Mouse (Mus musculus) skeletal muscle tissue, adult 2 months (tissue): Measurements from ENCODE around the gene Cutal.
"Not testable (repeated sequence)": the region's sequence is repeated elsewhere in the genome, so short reads cannot be mapped to it uniquely, and the experiment has no call there.

Experiments used
- DNase-seq: peaks from one replicate; pipeline ENCODE4 v3.0.0-alpha.2; 2012; ENCODE audit warnings: low read depth, low spot score

Cutal gene

DNA sequence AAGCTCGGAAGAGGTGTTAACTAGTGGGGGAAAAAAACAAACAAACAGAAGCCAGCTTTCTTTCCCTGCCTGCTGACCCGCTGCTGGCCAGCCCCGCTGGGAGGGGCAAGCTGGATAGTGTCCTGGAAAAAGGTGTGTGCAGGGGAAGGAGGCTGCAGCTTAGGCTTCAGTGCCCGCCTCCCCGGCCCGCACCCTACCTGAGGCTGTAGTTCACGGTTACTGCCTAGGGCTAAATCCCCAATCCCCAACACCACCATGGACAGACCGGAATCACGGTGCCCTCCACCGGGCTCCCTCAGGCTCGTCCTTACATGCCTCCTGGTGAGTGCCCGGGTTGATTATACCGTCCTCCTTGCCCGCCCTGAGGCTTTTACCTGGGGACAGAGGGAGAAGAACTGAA lies at the start of gene Cutal:
Gene Cutal, plus strand, starts transcription at position 126 of the 400 bp plus-strand sequence.
- no peak for DNase-seq

DNA sequence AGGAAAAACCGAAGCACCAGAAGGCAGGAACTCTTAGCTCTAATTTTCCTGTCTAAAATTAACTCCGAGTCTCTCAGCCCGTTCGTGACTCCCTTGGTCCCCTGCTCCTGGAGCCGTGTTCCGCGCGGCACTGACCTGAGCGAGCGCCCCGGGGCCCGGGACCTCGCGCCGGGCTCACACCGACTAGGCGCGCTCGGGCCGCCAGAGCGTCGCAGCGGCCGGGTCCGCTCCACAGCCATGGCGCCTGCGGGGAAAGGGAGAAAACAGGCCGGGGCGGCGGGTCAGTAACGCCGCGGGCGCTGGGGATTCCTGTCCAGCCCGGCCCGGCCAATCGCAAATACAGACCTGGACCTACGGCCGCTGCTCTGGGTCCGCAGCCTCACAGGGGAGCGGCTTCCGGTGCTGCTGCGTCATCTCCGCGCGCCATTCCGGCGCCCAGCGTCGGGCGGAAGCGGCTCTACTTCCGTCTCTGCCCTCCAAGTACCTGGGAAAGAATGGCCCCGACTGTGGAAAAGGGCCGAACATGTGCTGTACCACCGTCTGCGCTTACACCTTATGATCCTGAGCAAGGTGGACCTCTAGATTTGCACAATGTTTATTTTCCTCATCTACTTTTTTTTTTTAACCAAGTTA lies 48.3 kb upstream of the Cutal start, which contains the start of gene Fbxw2:
Gene Fbxw2, minus strand, starts transcription at position 485 of the 633 bp plus-strand sequence.
- peak; percentile 93 for DNase-seq

DNA sequence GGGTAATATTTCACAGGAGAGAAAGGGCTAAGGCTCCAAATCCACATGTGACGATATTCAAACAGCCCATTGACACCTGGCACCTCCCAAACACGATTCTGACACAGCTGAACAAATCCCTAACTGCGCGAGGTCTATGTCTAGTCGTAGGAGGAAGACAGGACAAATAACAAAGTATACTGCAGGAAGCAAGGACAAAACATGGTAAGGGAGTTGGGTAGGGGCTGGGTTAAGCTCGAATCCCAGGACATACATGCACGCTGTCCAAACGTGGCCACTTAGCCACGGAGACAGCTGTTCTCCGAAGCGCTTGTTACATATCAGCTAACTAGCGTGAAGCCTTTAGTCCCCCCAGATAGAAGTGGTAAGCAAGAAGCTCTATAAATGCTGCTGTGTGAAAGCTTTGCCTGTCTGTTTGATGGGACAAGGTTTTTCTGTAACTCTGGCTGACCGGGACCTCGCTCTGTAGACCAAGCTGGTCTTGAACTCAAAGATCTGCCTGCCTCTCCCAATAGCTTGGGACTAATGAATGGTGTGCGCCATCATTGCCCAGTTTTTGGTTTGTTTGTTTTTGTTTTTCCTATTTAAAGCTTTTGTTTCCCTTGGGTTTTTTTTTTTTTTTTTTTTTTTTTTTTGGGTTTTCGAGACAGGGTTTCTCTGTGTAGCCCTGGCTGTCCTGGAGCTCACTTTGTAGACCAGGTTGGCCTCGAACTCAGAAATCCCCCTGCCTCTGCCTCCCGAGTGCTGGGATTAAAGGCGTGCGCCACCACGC lies 47.5 kb upstream of the Cutal start:
- no peak for DNase-seq

DNA sequence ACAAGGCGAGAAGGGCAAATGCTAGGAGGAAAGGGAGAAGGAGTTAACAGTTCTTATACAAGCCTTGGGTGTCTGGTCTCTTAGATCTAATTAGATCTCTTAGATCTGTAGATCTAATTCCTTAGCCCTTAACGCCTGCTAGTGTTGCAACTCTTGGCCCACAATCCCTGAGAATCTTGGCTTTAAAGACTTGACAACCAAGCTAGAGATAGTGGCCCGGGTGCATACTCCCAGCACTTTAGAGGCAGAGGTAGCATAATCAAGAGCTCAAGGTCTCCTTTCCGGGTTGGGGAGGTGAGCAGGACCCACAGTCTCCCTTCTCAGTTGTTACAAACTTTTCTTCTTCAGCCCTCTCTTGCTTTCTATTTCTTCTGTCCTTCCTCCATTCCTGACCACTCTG lies 46.6 kb upstream of the Cutal start:
- no peak for DNase-seq

DNA sequence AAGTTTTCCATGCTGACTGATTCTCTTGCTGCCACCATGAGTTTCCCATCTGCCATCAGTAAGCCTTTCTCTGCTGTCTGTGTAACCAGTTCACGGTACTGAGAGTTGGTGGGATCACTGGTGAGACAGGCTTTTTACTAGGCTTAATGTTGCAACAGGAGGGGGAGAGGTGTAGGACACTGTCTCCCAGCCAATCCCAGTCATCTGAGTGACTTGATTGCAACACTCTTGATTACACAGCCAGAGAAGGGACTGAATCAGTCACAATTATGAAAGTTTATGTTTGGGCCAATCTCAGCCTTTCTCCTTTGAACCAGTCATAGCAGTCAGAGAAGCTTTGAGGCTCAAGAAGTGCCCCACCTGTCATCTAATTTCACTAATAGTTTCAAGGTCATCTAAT lies 46.2 kb upstream of the Cutal start:
- DNase-seq: no peak

DNA sequence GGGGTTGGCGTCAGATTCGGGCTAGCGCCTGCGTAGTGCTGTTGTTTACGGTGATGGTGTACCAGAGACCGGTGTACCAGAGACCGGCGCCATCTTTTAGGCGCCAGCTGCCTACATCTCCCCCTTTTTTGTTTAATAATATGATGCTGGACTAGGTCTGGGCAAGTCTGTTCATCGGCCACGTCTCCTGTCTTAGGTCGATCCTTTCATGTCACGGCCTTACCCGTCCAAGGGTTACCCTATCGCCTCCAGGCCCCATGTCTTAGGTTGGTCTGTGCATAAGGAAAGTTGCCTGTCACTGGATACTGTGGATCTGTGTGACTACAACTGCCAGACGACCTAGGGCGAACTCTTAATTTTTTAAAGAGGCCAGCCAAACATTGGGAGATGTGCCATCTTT lies 44.1 kb upstream of the Cutal start:
- not testable (repeated sequence) for DNase-seq

DNA sequence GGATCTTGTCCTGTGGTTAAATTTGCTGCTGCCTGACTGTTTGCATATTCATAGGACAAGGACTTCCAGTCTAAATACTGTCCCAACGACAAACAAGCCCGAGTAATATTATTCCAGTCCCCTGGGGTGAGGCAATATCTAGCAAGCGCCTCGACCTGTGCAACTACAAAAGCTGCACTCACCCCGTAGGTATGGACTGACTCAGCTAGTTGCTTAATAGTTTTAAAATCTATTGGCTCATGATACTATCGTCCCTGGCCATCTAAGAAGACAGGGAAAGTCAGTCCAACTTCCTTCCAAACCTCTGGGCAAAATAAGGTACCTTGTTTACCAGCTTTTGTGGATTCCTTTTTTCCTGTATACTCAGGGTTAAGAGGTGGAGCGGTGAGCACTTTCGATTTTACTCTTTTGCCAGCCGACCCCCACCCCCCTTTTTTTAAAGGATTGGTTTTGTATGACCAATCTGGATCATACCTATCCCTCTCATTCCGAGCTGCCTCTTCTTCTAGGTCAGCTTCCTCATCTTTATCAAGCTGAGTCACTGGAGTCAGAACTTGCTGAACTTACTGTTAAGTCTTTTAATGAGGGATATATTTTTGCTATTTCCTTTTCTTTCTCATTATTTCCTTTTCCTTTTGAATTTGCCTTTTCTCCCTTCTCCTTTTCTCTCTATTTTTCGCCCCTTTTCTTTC lies 41.3 kb upstream of the Cutal start, which contains the start of gene Gm34653:
Gene Gm34653, plus strand, starts transcription at position 242 of the 692 bp plus-strand sequence.
- not testable (repeated sequence) for DNase-seq

DNA sequence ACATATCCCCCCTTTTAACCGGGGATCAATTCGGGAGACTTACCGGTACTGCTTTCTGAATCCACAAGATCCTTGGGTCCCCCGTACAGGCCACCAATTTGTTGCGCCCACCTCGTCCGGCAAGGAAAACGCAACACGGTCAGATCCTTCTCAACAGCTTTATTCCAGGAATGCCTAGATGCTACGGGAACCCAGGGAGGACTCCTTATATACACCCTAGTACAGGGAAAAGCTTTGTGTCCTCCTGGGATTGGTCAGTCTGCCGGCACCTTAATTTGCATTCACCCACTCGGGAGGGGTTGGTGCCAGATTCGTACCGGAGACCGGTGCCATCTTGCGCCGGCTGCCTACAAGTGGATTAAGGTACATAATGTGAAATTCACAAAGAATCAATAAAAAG lies 40.6 kb upstream of the Cutal start:
- DNase-seq: no peak

DNA sequence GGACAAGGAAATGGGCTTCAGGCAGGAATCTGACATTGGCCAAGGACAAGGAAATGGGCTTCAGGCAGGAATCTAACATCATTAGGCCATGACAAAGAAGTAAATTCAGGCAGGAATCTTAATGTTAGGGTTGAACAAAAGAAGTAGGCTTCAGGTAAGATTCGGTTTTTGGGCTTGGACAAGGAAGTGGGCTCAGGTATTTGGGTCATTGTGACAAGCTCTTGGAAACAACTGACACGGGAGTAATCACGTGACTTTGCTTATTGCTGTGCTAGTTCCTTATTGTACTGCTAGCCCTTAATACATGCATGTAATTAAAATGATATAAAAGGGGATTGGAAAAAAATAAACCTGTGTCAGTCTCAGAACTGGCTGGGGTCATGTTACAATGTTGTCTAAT lies 38.5 kb upstream of the Cutal start:
- DNase-seq: no peak

DNA sequence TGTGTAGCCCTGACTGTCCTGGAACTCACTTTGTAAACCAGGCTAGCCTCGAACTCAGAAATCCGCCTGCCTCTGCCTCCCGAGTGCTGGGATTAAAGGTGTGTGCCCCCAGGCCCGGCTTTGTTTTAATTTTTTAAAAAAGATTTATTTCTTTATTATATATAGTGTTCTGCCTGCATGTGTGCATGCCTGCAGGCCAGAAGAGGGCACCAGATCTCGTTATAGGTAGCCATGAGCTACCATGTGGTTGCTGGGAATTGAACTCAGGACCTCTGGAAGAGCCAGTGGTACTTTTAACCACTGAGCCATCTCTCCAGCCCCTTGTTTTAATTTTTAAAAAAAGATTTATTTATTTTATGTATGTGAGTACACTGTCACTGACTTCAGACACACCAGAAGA lies 34.1 kb upstream of the Cutal start:
- DNase-seq: not testable (repeated sequence)

DNA sequence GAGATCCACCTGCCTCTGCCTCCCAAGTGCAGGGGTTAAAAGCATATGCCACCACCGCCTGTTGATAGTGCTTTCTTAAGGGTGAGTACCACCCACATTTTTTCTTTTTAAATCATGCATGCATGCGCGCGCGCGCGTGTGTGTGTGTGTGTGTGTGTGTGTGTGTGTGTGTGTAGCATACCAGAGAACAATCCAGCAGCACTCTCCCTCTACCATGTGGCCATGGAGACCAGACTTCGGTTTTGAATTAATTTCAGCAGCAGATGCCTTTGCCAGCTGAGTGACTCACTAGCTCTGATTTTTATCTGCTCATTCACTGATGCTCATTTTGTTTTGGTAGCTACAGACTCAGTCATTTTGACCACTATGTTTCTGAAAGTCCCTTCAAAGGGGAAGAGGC lies 32.5 kb upstream of the Cutal start:
- no peak for DNase-seq

DNA sequence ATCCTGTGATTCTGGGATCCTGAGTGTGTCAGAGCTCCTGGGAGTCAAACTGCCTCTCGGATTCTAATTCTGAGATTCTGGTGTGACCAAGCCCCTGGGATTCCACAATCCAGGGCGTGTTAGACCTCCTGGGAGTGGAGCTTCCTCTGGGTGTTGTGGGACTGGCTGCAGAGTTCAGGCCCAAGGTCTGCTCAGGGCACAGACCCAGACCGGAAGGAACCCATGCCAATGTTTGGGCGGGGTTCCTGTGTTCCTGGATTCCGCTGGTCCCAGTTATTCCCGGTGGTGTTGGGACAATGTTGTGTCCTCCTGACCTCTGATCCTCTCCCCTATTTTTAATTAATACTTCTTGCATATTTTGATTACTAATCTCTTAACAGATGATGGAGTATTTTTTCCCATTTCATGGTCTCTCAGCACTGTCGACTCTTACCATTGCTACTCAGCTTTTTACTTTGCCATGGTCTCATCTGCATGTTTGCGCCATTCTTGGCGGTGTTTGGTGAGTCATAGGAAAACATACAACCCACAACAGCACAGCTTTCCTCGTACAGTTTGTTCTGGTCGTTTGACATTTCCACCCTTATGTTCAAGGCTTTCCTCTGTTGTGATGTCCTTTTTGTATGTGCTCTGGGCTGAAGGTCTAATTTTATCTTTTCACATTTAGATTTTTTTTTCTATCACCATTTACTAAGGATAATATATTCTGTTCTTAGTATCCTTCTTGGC lies 30.8 kb upstream of the Cutal start:
- DNase-seq: peak; percentile 18

DNA sequence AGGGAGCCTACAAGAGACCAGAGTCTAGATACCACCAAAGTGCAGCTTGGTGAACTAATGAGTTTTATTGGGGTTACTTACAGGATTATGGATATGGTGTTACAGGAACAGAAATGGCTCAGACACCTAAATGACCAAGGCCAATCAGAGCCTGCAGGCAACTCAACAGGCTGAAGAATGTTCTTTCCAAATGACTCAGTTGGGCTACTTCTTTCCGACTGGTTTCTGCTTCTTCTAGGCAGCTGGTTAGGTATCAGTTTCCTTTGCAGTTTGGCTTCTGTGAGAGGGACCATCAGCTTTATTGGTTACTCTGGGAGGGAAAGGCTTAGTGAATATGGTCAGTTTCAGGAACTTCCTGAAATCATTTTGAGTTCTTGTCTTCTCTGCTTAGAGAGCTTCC lies 26.5 kb upstream of the Cutal start:
- DNase-seq: no peak

DNA sequence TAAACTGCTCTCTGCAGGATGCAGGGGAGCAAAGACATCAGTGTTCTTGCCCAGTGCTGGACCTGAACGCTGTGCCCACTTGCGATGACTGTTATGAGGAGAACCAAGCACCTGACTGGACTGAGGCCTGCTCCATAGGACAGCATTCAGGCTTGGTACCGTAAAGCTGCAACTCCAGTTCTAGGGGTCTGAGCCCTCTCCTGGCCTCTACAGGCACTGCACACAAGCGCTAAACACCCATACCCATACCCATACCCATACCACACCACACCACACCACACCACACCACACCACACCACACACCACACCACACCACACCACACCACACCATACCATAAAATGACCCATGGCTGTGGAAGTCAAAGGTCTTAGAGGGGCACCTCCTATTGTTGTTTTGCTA lies 18.9 kb upstream of the Cutal start:
- no peak for DNase-seq

DNA sequence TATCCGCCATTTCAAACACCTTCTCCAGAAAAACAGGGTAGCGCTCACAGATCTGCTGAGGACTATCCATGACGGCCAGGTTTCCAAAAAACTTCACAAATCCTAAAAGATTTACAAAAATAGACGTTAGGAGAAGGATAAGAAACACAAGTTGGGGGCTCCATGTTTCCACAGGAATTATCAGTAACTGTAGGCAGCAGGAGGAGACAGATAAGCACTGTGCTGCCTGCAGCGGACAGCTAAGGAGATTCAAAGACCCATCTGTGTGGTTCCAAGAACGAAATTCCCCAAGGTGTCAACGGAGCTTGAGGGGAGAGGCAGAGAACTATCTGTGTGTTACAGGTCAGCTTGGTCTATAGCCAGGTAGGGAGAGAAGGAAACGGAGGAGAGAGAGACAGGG lies 16.5 kb upstream of the Cutal start:
- no peak for DNase-seq

DNA sequence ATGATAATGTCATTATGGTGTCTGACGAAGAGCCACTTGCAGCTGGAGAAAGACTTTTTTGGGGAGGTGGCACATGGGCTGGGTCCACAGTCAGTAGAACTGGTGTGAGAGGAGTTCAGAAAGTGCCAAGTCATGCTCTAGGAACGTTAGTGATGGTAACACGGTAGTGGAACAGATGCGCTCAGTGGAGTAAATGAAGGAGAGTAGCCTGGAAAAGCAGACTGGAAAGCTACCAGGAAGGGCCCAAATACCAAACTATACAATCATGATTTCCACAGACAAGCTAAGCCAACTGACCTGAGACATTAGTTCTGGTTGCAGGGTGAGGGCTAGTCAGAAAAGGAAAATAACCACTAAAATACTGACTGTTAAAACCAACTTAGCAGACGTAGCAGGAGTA lies 4.5 kb upstream of the Cutal start:
- DNase-seq: peak; percentile 9

DNA sequence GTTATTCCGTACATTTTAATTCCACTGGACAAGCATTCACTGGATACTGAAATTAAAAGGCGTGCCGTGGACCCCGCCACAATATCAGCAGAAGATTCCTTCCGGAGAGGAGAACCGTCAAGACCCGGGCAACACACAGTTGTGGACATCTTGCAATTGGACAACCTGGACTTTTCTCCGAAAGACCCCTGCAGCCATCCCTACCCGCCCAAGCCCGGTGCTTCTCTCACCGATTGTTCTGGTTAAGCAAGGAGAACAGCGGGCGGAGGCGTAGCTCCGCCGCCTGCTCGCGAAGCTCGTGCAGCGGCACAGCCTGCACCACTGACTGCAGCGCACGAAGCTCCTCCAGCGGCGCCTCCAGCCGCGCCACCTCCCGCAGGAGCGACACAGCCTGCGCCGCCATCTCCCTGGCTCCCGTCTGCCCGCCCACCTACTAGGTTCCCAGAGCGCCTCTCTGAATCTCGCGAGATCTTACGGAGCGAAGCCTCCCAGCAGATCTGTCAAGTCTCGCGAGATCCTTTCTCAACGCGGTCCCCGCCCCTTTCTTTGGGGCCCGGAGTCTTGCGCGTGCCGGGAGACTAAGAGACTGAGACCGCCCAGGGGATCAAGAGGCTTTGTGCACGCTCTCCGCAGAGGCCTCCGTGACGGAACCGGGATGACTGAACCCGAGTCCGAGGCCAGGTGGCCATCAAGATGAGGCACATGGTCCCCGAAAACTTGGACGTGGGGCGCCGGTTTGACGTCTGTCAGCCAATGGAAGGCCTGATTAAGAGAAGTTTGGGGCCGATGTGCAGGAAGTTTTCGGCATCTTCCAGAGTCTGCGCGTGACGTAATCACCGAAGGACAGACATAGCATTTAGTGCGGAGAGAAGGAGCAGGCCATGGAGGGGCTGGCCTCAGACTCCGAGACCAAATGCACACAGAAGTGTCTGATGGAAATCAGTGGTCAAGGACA lies 3.4 kb upstream of the Cutal start:
- DNase-seq: peak; percentile 99

DNA sequence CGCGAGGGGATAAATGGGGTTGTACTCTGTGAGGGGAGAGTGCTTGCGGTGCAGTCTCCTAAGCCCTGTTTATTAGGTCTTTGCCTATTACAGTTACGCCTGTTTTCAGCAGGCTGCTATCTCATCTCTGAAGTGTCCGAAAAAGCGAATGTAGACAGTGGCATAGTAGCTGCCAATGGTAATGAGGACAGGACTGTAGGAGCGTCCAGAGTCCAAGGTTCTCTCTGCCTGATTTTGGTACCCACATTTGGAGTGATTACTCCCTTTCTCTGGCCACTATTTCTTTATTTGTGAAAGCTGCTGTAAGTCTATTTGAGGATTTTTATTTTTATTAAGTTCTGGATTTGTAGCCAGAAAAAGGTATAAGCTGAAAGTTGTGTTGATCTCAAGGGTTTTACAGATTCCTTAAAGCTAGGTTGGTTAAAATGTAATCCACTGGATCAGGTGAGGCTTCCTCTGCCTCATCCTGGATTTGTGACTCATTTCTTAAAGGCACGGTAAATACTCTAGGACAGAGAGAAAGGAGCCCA lies 685 bp downstream of the Cutal start, which contains the start of gene Psmd5:
Gene Psmd5, minus strand, starts transcription at position 153 of the 530 bp plus-strand sequence.
- no peak for DNase-seq

DNA sequence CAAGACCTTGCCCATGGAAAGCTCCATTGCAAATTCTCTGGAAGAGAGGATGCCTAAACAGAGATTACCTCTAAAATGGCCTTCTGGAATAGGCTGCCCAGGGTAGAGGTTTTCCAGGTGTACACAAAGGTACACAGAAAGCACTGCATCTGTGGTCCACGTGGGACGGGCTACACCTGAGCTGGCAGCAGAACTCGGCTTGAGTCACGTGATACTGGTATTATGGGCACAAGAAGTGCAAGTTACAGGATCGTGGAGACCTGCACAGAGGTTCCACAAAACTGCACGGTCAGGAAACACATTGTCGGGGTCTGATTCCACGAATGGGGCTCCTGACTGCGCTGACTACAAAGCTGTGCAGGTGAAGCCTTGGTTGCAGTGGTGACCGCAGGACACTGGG lies 5.9 kb downstream of the Cutal start:
- DNase-seq: no peak

DNA sequence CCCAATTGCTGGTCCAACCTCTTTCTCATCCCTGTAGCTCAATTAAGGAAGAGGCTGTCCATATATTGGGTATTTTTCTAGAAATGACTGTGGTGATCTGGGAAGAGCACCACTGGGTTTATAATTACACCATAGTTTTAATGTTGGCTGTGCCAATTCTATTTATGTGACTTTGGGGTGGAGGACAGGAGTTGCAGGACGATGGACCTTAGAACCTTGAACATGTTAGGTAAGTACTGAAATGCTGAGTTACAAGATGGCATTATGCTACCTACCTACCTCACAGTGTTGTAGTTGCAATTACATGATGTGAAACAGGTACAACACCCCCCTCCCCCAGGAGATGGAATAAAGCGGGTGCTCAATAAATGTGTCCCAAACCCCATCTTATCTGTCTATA lies 8.6 kb downstream of the Cutal start:
- no peak for DNase-seq
